Mouse (Mus musculus) frontal cortex, postnatal 10 days (tissue): Measurements from ENCODE around the gene Tex29.

Source experiments
- DNase-seq, 2 experiments: peaks; one replicate each; pipeline ENCODE4 v3.0.0; 2022; ENCODE audit warnings: low spot score in 2 of 2, mixed read lengths in 1 of 2

Tex29 gene

DNA sequence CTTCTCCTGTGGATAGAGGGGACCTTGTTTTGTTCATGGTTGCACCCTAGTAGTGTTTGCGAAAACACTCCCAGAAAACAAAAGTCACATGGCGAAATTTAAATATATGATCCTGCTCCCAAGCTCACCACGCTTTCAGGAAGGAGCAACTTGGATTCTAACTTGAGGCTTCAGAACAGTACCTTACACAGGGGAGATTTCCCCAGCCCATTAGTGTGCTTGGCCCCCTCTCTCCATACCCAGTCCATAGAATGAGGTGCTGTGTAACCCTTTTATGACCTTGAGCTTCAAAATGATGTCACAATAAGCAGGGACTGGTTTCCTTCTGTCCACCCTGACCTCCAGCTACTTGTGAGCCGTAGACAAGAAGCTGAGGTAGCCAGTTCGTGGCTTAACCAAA is at the start of gene Tex29:
TSS of gene Tex29 (plus strand) at position 301 of the 400 bp plus-strand sequence.
- no peak for DNase-seq

DNA sequence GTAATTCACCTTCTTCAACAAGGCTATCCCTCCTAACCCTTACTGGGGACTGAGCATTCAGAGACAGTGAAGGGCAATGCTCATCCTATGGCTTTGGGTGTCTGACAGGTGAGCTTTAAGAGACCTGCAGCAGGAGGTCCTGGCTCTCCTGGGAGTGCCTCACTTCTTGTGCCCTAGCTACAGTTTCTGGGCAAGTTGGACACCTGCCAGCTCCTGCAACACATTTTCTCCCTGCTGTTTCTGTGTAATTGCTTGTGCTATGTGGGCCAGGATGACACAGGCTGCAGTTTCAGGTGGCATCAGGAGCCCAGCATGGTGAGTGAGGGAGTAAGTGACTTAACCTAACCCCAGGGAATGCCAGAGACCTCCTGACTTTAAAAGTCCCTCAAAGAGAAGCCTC is 45.3 kb upstream of the Tex29 start:
- DNase-seq, result no peak

DNA sequence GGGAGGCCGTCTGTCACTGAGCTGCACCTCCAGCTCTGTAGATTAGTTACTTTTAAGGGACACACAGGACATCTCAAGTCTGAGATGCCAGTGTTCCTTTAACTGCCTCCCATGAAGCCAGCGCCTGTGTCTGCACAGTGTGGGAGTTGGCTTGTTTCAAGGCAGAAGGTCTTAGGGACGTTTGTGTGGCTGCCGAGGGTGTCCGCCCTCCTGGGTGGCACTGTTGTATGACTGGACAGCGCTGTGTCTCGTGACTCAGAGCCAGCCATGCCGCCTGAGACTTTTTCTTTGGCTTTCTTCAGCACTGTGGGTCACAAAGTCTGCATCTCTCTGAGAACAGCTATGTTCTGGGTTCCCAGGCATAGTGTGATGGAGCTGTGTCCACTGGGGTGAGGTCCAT is 43.1 kb upstream of the Tex29 start:
- DNase-seq, result no peak

DNA sequence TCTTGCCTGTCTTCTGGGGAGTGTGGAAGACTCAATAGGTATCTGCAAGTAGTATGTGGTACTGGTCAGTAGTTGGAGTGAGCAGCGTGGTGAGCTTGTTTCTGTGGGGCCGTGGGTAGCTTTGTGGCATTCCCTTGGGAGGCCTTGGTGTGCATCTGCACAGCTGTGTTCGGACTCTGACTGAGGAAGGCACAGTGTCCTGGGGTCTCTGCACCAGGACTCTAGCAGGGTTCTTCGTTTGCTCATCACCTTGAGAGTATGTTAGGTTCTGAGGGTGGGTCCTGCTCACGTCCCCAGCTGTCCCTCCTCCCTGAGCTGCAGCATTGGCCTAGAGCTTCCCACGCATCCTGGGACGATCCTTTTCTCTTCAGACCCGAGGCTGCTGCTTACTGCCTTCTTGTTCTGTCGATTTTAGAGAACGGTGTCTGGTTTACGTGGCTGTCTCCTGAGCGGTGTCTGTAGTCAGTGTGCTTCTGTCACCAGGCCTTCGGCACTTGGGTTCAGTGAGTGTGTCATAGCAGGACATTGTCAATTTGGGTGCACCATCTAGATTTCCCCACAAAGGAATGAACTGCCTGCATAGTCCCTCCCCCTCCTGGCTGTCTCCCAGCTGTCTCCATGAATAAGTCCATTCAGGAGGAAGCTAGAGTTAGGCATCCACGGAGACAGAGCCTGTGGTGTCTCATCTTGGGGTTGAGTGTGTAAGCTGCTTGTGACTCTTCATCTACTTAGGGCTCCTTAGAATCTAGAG is 42.4 kb upstream of the Tex29 start:
- DNase-seq, result peak in 1 of 2 experiments; percentile 64

DNA sequence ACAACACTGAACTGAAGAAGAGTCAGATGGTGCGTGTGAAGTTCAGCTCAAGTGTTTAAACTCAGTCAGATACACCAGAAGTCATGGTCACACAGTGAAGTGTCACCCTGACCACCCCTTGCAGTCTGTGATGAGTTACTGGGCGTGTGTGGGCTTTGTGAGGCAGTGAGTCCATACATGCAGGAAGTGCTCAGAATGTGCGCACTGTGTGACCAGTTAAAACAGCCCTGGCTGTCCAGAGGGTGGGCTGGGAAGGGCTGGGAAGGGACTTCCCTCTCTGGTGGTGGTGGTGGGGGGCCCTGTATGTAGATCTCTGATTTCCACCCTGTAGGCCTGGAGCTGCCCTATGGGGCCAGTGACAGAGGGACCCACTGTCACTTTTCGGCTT is 41.8 kb upstream of the Tex29 start:
- DNase-seq, result no peak

DNA sequence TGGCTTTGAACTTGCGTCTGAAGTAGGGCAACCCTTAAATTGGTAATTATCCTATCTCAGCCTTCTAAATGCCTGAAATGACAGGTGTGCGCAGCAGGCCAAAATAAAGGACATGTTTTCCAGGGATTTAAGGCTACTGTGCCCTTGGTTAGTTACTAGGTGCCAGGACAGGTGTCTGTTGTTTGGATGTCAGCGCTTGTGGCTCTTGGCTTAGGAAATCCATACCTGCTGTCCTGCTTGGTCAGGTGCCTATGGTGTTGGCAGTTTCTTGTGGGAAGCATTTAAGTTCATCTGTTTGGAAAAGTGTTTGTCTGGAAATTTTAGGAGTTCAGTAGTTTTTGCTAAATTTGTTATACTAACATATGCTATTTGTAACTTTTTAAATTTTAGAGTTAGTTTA is 41.2 kb upstream of the Tex29 start:
- DNase-seq, result no peak

DNA sequence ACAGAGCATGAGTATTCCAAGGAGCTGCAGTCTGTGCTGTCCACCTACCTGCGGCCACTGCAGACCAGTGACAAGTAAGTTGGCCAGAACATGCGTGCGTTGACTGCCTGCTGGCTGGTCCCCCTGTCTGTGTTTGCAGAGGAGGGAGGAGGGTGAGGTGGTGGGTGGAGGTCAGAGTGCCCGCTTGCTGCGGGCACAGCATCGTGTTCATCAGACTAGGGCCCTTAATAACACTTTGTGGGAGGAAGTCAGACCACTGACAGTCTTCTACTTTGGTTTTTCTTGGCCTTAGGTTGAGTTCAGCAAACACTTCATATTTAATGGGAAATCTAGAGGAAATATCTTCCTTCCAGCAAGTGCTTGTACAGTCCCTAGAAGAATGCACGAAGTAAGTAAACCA is 39.8 kb upstream of the Tex29 start:
- no peak for DNase-seq

DNA sequence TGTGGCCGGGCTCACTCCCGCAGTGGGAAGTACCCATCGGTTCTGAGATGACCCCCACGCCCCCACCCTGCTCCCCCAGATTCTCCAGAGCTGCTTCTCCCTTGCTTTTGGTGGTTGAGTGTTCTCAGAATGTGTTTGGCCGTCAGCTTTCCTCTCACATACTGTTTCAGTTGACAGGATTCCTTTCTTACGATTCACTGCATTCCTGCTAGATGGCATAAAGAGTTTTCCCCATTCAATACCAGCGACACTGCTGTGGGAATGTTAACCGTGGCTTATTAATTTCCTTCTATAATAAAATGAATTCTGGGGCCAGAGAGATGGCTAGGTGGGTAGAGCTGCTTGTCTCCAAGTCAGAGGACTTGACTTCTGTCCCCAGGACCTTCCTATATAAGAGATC is 38.7 kb upstream of the Tex29 start:
- no peak for DNase-seq

DNA sequence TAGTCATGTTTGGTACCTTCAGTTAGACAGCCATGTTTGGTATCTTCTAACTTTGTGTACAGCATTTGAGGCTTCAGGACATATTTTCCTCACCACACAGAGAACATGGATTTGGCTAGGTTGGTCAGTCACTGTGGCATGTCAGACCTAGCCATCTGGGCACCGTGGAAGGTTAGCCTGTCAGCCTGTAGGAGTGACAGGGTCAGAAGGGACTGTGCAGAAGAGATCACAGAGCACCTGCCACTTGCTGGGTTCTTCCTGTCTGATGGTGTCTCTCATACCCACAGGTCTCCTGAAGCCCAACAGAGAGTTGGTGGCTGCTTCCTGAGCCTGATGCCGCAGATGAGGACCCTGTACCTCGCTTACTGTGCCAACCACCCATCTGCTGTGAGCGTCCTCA is 35.4 kb upstream of the Tex29 start:
- no peak for DNase-seq

DNA sequence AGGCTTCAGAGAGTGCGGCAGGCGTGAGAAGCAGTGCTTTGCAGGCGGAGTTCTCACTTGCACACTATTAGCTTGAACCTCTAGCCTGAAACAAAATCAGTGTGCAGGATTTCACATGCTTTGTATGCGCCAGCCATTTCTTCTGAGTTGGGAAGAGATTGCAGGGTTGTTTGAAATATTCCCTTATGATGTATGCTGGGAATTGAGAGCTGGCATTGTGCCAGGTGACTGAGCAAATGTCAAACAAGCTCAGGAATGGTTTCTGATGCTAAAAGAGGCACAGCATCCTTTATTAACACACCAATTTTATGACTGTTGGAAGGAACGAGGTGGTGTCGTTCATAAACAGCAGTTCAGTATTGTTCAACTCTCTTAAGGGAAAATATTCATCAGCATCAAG is 34.0 kb upstream of the Tex29 start:
- DNase-seq, result no peak

DNA sequence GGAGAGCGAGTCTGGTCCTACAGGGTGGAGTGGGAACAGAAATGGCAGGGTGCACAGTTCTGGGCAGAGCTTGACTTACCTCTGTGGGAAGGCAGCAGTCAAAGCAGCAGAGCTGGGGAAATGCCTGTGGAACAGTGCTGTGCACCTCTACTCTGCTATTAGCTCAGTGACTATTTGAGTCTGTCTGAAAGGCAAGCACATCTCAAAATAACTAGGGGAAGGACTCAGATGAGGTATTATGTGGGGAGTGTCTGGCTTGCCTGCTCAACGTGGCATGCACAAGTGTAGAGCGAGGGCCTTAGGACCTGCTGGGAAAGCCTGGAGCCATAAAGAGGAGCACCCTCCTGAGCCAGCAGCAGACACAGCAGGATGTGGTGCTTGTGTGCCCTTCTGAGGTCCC is 32.9 kb upstream of the Tex29 start:
- no peak for DNase-seq

DNA sequence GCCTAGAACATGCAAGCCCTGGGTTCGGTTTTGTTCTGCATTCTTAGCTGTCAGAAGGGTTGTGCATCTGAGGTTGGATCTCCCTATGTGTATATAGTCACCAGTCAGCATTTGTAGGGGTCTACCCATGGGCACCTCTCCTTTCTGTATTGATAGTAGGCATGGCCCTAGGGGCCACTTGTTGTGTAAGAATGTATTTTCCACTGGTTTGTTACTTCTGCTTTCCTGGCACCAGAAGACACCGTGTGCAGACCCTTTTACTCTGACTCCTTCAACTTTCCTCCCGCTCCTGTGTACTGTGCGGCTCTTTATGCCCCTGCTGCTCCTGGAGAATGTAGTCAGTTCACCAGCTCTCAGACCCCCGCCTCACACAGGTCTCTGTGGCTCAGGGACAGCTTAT is 32.2 kb upstream of the Tex29 start:
- no peak for DNase-seq

DNA sequence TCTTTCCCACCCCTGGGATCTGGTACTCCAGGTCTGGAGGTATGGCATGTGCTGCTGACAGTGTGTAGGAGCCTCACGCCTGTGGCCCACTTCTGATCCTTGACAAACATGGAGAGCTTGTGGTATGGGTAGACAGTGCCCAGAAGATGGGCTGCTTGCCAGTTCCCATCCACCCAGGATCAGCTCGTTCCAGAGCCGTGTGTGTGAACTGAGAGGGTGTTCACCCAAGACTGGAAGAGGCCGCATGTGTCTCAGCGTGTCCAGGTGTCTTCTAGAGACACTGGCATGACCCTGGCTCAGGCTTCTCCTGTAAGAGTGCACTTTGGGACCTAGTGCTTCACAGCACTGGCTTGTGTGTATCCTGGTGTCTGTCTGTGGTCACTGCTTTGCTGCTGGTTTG is 29.8 kb upstream of the Tex29 start:
- no peak for DNase-seq

DNA sequence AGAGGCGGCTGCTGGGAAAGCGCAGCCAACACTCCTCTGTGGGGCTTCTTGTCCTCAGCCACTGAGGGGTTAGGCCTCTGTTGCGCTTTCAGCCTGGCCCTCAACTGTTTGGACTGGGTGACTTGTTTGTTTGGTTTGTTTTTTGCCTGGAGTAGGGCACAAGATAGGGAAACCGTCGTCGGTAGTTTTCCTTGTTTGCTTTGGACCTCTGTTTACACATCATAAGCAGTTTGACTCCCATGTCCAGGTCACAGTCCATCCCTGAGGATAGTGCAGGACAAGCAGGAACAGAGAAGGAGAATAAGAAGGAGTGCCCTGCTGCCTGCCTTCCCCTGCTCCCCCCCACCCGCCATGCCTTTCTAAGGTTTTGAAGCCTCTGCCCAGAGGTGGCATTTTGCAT is 26.5 kb upstream of the Tex29 start:
- DNase-seq, result no peak

DNA sequence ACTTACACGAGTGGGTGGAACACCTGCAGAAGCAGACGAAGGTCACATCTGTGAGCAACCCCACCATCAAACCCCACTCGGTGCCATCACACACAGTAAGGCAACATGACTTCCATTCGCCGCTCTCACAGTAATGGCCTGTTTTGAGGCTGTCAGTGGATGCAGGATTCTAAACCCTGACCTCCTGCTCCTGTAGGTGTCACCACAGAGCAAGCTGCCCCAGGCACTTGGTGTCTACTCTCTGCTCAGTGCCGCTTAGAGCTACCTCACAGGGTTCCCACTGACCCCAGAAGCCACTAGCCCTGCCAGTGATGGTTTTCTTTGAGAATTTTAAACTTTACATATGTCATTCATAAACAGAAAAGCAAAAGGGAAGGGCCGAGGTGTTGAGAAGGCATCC is 25.1 kb upstream of the Tex29 start:
- DNase-seq, result no peak

DNA sequence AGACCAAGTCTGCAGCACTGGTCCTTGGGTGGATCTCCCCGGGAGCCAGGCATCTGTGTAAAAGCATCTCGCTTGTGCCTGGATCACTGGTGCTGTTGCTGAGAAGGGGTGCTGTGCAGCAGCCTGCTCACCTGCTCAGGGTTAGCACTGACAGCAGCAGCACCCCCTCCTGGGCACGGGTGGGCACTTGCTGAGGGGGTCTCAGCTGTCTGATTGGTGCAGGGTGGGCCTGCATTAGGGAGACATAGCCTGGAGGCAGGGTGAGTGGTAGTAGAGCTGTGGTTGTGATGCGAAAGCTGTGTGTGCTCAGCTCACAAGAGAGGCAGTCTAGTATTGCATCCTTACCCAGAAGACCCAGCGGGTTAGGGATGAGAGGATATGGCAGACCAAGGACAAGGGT is 20.1 kb upstream of the Tex29 start:
- no peak for DNase-seq

DNA sequence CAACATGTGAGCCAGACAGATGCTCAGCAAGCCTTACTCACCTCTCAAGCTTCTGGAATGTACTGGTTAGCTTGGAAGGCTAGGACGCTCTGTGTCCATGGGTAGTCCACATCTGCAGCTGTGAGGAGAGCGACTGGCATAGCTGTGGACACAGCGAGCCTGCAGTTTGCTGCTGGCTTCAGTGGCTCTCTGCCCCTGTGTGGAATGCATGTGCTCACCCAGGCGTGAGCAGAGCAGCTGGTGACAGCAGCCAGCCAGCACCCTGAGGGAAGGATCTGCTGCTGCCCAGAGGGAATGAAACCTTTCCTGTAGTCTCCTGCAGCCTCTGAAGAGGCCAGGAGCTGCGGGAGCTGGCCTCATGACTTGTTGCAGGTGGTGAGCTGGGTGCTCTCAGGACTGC is 19.7 kb upstream of the Tex29 start:
- DNase-seq, result no peak

DNA sequence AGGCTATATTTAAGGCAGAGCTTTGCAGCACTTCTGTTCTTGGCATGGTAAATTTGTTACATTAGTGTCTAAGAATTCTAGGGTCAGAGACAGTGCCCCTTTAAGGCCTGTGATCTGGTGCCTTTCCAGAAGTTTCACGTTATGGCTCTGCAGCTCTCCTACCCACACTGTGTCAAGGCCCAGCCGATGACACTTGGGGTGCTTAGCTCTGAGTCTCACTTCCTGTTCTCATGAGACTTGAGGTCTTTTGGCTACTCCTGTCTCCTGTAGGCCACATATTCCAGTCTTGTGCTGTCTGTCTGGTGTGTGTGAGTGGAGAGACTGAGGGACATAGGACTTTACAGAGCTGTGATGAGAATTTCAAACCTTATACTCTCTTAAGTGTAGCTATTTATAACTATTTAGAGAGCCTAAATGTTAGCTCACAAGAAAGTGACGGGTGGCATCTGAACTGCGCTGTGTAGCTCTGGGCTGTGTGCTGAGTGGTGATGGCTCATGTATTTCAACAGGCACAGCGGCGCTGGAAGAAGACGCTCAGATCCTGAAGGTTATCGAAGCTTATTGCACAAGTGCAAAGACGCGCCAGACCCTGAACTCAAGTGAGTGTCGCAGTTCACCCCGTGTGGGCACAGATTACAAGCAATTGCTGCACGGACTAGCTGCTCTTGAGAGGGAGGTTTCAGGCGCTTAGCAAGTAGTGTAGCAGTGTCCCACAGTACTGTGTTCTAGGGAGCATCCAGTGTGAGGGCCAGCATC is 18.6 kb upstream of the Tex29 start:
- DNase-seq, result no peak

DNA sequence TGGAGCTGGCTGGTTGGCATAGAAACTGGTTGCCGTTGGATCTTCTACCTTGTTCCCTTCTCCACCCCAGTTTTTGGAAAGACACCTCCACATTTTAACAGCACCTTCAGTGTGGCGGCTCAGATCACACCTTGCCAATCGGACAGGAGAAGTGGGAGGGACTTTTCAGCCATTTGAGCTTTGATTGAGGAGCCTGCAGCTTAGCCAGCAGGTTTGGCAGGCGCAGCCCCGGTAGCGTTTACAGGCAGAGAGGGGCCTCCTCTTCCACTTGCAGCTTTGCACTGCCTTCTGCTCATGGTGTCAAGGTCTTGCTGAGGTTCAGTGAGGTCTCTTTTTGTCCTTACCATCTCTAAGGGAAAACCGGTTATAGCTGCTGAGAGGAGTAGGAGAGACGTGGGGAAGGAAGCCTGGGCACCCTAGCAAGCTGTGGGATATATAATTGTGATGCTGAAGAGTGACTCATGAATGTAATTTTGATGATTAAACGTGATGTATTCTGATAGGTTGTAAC is 17.7 kb upstream of the Tex29 start:
- no peak for DNase-seq

DNA sequence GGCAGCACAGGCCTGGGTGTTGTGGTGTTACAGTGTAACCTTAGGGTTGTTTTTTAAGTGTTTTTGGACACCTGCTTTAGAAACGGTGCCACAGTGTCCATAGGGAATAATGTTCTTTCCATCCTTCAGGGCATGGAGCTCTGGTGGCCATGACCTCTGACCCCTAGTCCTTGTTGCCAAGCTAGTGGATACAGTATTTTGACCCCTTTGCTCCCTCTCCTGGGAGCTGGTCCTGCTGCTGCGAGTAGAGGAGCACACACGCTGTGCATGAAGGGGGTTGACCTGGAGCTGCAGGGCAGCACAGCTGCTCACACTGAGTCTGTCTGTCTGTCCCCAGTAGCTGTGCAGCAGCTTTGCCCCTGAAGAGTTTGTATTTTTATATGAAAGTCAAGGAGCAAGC is 14.5 kb upstream of the Tex29 start:
- DNase-seq, result no peak

DNA sequence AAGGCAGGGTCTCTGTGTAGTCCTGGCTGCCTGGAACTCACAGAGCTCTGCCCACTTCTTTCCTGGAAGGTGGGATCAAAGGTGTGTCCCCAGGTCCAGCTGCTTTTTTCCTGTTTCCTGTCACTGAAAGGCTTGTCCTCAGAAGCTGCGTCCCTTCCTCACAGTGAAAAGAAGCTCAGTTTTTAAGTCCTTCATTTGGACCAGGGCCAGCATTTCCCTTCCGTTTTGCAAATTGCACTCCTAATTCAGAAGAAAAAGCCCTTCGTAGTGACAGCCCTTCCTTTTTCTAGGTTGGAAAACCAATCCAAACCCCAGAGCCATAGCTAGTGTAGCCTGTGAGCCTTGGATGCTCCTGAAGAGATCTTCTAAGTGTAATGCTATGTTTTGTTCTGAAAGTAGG is 13.0 kb upstream of the Tex29 start:
- DNase-seq, result no peak

DNA sequence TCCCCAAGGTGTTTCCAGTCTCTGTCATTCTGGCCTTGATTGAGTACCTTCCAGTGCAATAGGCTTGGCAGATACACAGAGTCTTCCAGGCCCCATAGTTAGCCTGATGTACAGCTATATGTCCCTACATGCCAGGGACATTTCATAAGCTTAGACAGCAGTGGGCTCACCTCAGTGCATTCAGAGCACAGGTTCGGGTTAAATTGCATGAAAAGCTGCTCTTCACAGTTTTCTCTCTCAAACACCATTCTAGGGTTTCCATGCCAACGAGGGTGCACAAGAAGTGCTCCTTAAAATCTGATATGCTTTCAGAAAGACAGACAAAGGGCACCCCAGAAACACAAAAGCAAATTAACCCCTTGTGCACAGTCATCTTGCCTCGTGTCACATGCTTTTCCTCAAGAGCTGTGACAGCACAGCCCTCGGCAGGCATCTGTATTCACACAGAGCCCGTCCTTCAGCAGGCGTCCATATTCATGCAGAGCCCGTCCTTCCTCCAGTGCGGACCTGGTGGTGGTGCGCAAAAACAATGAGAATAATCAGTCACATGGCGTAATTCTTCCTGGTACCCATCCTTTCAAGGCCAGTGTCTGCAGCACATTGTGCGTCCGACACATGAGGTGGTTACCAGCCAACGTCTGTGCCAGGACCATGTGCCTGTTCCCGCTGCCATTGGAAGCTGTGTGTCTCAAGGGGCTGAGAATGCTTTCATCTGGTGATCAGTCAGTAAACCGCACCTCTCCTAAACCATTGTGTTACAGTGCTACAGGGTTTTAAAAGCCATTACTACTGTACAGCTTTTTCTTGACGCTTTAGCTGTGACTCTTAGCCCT is 9.8 kb upstream of the Tex29 start:
- DNase-seq, result no peak

DNA sequence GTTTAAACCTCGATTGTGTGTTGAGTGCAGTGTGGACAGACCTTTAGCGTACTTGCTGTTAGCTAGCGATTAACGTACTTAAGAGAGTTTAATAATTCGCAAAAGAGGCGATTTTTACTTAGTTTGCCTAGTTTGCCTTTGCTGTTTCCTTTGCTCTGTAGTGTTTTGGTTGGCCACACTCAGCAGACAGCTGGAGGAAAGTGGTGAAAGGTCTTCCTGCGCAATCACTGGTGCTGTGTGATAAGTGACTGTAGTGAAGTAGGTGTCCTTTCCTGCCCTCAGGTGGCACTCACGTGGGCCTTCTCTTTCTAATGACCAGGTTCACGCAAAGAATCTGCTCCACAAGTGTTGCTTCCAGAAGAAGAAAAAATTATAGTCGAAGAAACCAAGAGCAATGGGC is 9.1 kb upstream of the Tex29 start:
- no peak for DNase-seq
